Comparison of ENCODE assay signal across 10 mouse cellular contexts in the genomic region with DNA sequence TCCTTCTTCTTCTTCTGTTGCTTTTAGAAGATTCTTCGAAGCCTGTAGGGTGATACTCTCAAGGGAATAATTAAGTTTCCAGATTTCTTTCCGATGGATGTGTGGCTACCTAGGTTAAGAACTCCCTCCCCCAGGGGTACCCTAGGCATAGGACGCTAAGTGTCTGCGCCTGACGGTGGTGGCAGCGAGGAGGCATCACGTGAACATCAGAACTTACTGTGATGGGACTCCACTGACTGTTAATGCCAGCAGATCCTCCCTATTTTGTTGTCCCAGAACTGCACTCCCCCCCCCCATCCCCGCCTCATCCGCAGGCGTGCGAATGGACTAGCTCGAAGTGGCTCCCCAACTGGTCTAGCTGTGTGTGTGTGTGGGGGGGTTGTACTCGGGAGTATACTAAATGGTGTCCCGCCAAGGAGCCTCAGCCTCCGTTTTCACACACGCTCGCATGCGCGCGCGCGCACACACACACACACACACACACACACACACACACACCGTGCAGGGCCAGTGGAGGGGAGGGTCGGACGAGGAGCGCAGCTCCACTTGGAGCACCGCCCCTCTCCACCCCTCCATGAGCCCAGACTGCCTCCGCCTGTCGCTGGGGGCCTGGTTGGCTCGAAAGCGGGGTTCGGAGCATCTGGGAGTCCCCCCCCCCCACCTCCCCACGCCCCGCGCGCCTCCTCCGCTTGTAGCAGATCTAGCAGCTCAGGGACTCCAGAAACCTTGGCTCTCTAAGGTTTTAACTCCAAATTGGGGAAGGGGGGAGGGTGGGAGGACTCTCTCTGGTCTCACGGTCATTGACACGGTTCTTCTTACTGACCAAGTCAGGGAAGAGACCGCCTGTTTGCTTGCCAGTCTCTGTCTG. TPM values are rescaled to one million over a fixed set of nuclear protein-coding genes. Genes with fewer than 3 reads are reported as not detected.
DNase-seq lines count a peak whose midpoint lies in the region; ATAC-seq and TF ChIP-seq lines count a peak whose summit lies in the region.
"Had no signal": no experiment of that assay in that cellular context is flagged by ENCODE, and none has a peak within 500 bp of the region (broad histone marks: within the 10 kb centered on the region; RNA-seq: fewer than 3 reads in every experiment).

No protein-coding gene starts in this region.

- peak overlapping the region; percentile 34 for H3K4me3 ChIP-seq in heart, embryonic 11.5 days (ENCODE audit: low read depth, low read length)
- peak overlapping the region; percentile 95 for H3K4me3 ChIP-seq in cortical plate, adult 2 months (ENCODE audit: insufficient read depth, low read length)
- peak overlapping the region; percentile 82 for H3K4me3 ChIP-seq in hindbrain, embryonic 12.5 days
- peak overlapping the region; percentile 91 for H3K4me3 ChIP-seq in midbrain, embryonic 16.5 days (ENCODE audit: low read depth, low read length)

- no peak overlapping the region for H3K9ac ChIP-seq in heart, embryonic 11.5 days (ENCODE audit: low read depth, low read length)
- peak overlapping the region; percentile 83 for H3K9ac ChIP-seq in hindbrain, embryonic 12.5 days
- peak overlapping the region; percentile 77 for H3K9ac ChIP-seq in midbrain, embryonic 16.5 days (ENCODE audit: low read depth, low read length)

- H3K4me1 ChIP-seq in heart, embryonic 11.5 days (ENCODE audit: control insufficient read depth, insufficient read depth, low read length) = peaks cover 16% of the 10 kb centered on the region; the same call in 1 of the 2 replicates
- H3K4me1 ChIP-seq in cortical plate, adult 2 months (ENCODE audit: control insufficient read depth, insufficient read depth, low read length) = no peaks in the 10 kb centered on the region
- H3K4me1 ChIP-seq in hindbrain, embryonic 12.5 days = peaks cover 10% of the 10 kb centered on the region; the same call in 1 of the 2 replicates
- H3K4me1 ChIP-seq in midbrain, embryonic 16.5 days (ENCODE audit: control insufficient read depth, insufficient read depth, low read length) = peaks cover 26% of the 10 kb centered on the region

- H3K9me3 ChIP-seq in heart, embryonic 11.5 days (replicated peaks; ENCODE audit: control insufficient read depth, low read length) = no peaks in the 10 kb centered on the region
- no peaks in the 10 kb centered on the region for H3K9me3 ChIP-seq in hindbrain, embryonic 12.5 days (replicated peaks)
- no peaks in the 10 kb centered on the region for H3K9me3 ChIP-seq in midbrain, embryonic 16.5 days (replicated peaks; ENCODE audit: control insufficient read depth, low read length, poor library complexity, severe bottlenecking)

- ATAC-seq in heart, embryonic 11.5 days (replicated peaks; ENCODE audit: insufficient number of reproducible peaks, low FRiP score, low TSS enrichment) = no peak
- ATAC-seq in hindbrain, embryonic 12.5 days (ENCODE audit: low FRiP score) = peak; percentile 47
- peak; percentile 18 for ATAC-seq in midbrain, embryonic 16.5 days

- H3K36me3 ChIP-seq in heart, embryonic 11.5 days (ENCODE audit: control insufficient read depth, insufficient read depth, low read length) = no peaks in the 10 kb centered on the region
- H3K36me3 ChIP-seq in hindbrain, embryonic 12.5 days = no peaks in the 10 kb centered on the region
- no peaks in the 10 kb centered on the region for H3K36me3 ChIP-seq in midbrain, embryonic 16.5 days (ENCODE audit: control insufficient read depth, insufficient read depth, low read length)

- H3K27me3 ChIP-seq in heart, embryonic 11.5 days (ENCODE audit: control insufficient read depth, insufficient read depth, low read length) = peaks cover 81% of the 10 kb centered on the region
- H3K27me3 ChIP-seq in hindbrain, embryonic 12.5 days = peaks cover 9% of the 10 kb centered on the region
- no peaks in the 10 kb centered on the region for H3K27me3 ChIP-seq in midbrain, embryonic 16.5 days (ENCODE audit: control insufficient read depth, insufficient read depth, low read depth, low read length)

- no peak for TF ChIP-seq POLR2A in cortical plate, adult 2 months (IDR thresholded peaks at IDR 0.05; ENCODE audit: extremely low read depth, insufficient read depth, low read length)

- 2% methylated on average over 34 of the region's 40 CpGs for WGBS in heart, embryonic 11.5 days (ENCODE audit: insufficient replicate concordance)
- under 1% methylated on average over 33 of the region's 40 CpGs for WGBS in hindbrain, embryonic 12.5 days
- WGBS in midbrain, embryonic 16.5 days = under 1% methylated on average over 38 of the region's 40 CpGs

- DNase-seq in heart, adult 18-20 months = no peak
- no peak for DNase-seq in testis, postnatal 10 days (ENCODE audit: low spot score)
- no peak for DNase-seq in lung, postnatal 36 days
- DNase-seq in cerebellum, postnatal 36 days = no peak

- peak overlapping the region; percentile 81 for H3K4me2 ChIP-seq in heart, embryonic 11.5 days
- H3K4me2 ChIP-seq in hindbrain, embryonic 12.5 days (replicated peaks) = peak overlapping the region; percentile 89
- peak overlapping the region; percentile 99 for H3K4me2 ChIP-seq in midbrain, embryonic 16.5 days (ENCODE audit: low read length)

- no peak for TF ChIP-seq CTCF in cortical plate, adult 2 months (IDR thresholded peaks at IDR 0.05; ENCODE audit: extremely low read depth, insufficient read depth, low read length)

- H3K27ac ChIP-seq in heart, embryonic 11.5 days (ENCODE audit: low read depth, low read length) = no peak overlapping the region
- peak overlapping the region; percentile 82; the same call in 1 of the 2 replicates for H3K27ac ChIP-seq in cortical plate, adult 2 months (ENCODE audit: insufficient read depth, low read length)
- peak overlapping the region; percentile 100 for H3K27ac ChIP-seq in hindbrain, embryonic 12.5 days
- peak overlapping the region; percentile 100 for H3K27ac ChIP-seq in midbrain, embryonic 16.5 days (ENCODE audit: low read length)

RNA-seq across cellular contexts. Expression of a gene that starts 3.0 kb away (rescaled TPM):
- polyA plus RNA-seq in heart, embryonic 11.5 days (2014; fragmentation: Nextera tagmentation; extraction: Ambion mirVana) = 0.04 and 0.09 TPM in 2 replicates
- total RNA-seq in heart, adult 18-20 months (2021) = not detected
- polyA plus RNA-seq in cortical plate, adult 2 months (2012; rRNA removed) = 16.3 and 16.7 TPM in 2 replicates
- 39.0 and 39.6 TPM in 2 replicates for polyA plus RNA-seq in hindbrain, embryonic 12.5 days (2016; fragmentation: Nextera tagmentation; extraction: Ambion mirVana)
- 33.4 and 35.5 TPM in 2 replicates for polyA plus RNA-seq in midbrain, embryonic 16.5 days (2015; fragmentation: Nextera tagmentation; extraction: Ambion mirVana)
- total RNA-seq: liver, adult 2 months had no signal
- polyA plus RNA-seq: liver, adult 2 months; spleen, adult 2 months had no signal

Comparison
In these comparisons a context has a peak if more than half of its experiments do, and no peak if none do; other contexts are left out.
1. H3K4me3 ChIP-seq: peak in every context shown above with its lines; median percentile 95 in cortical plate, adult 2 months; 91 in midbrain, embryonic 16.5 days; 82 in hindbrain, embryonic 12.5 days; 34 in heart, embryonic 11.5 days.
2. RNA of a gene that starts 3.0 kb away (polyA plus RNA-seq): 39.0 to 39.6 TPM in hindbrain, embryonic 12.5 days, 33.4 to 35.5 TPM in midbrain, embryonic 16.5 days and 16.3 to 16.7 TPM in cortical plate, adult 2 months; 0.04 to 0.09 TPM in heart, embryonic 11.5 days; every median in the first group is over 10 times any median in the second.
3. Peak in every context shown above with its lines, with median percentiles within 50 percentile points of each other: H3K4me2 ChIP-seq.